Mouse (Mus musculus): Measurements from ENCODE around the gene Btn1a1. TPM values are rescaled to one million over a fixed set of nuclear protein-coding genes. Genes with fewer than 3 reads are reported as not detected.

Gene Btn1a1
- polyA plus RNA-seq, 1 experiment from 2014 or later: 0.96 TPM

DNA sequence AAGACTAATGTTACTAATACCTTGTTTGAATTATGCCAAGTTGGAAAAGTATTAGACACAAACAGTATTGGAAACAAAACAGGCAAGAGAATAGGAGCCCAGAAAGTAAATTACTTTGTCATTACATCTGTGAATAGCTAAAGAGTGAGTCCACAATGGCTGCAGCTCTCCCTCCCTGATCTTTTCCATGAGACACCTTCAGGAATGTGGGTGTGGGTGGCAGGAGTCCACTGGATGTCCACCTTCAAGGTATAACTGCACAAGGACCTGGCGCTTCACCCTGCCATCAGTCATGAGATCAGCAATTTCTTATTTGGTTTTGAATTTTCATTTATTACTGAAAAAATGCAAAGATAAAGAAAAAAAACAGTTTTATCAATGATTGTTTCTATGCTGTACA, 605 bp upstream of the Btn1a1 start:
- Histone ChIP-seq H3K4me2 (ENCODE audit: low read depth, low read length) (peak overlapping the region; percentile 89; the same call in 1 of the 2 replicates), H3K9me3 (ENCODE audit: low read length) (no peaks in the 10 kb centered on the region), H3K9ac (replicated peaks) (no peak overlapping the region), H3K27me3 (ENCODE audit: insufficient read depth, low read length) (no peaks in the 10 kb centered on the region), H3K36me3 (replicated peaks; ENCODE audit: insufficient read depth, low read length) (no peaks in the 10 kb centered on the region), H3K27ac (ENCODE audit: low read depth) (no peak overlapping the region), H3K4me1 (ENCODE audit: insufficient read depth) (peaks cover 22% of the 10 kb centered on the region), H3K4me3 (ENCODE audit: low read depth, low read length) (peak overlapping the region; percentile 63; the same call in 1 of the 2 replicates)
- 72% methylated on average over 1 of the region's 1 CpGs for WGBS (ENCODE audit: insufficient replicate concordance)
- ATAC-seq: no peak
- TF ChIP-seq CTCF (IDR thresholded peaks at IDR 0.05; ENCODE audit: low read depth) (no peak), EP300 (IDR thresholded peaks at IDR 0.05; ENCODE audit: low read depth) (no peak)
- no peak for DNase-seq

DNA sequence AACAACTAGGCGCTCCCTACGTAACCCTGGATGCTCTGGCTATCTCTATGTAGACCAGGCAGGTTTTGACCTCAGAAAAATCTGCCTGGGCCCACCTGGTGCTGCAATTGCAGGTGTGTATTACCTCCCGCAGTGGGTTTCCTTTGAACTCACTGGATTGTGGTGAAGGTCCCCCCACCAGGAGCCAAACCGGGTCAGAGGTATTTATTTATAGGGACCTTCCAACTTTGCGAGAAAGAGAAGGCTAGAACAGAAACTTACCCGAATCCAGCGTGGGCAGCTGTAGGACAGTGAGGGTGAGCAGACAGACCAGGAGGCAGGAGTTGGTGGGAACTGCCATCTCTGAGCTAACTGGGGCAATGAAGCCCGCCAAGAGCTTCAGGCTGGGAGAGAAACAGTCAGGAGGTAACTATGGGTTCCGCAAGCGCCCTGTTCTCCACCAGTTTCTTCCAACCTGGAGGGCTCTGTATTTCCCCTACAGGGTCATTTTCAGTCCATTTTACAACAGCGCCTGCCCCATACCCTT, 797 bp downstream of the Btn1a1 start:
- DNase-seq (peak; percentile 26), ATAC-seq (0 out of 2 replicates have a peak, but pooled peaks have one; percentile 14)
- peak overlapping the region; percentile 74 for H3K9ac ChIP-seq (replicated peaks)
- H3K4me3 ChIP-seq (ENCODE audit: low read depth, low read length): peak overlapping the region; percentile 63
- 3% methylated on average over 11 of the region's 11 CpGs for WGBS (ENCODE audit: insufficient replicate concordance)
- peak overlapping the region; percentile 44; the same call in 1 of the 2 replicates for H3K27ac ChIP-seq (ENCODE audit: low read depth)
- no peaks in the 10 kb centered on the region for H3K36me3 ChIP-seq (replicated peaks; ENCODE audit: insufficient read depth, low read length)
- no peaks in the 10 kb centered on the region for H3K9me3 ChIP-seq (ENCODE audit: low read length)
- TF ChIP-seq EP300 (IDR thresholded peaks at IDR 0.05; ENCODE audit: low read depth): no peak
- TF ChIP-seq CTCF (IDR thresholded peaks at IDR 0.05; ENCODE audit: low read depth): no peak
- H3K4me2 ChIP-seq (ENCODE audit: low read depth, low read length): peak overlapping the region; percentile 89
- peaks cover 28% of the 10 kb centered on the region for H3K4me1 ChIP-seq (ENCODE audit: insufficient read depth)
- H3K27me3 ChIP-seq (ENCODE audit: insufficient read depth, low read length): no peaks in the 10 kb centered on the region

DNA sequence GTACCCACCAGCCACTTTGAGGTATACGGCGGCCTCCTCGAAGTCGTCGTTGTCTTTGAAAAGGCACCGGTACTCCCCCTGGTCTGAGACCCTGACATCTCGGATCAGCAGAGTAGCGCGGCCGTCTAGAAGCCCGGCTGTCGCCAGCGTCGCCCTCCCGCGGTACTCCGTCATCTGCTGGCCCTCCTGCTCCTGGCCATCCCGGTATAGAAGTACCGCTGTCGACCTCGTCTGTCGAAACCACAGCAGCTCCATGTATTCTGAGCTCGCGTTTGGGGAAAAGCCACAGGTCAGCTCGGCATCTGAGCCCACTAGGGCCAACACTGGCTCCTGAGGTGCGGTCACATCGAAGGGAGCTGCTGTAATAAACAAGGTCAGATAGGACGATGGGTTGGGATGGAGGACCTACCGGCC, 1.5 kb downstream of the Btn1a1 start:
- no peak for TF ChIP-seq EP300 (IDR thresholded peaks at IDR 0.05; ENCODE audit: low read depth)
- TF ChIP-seq CTCF (IDR thresholded peaks at IDR 0.05; ENCODE audit: low read depth): no peak
- Histone ChIP-seq H3K27me3 (ENCODE audit: insufficient read depth, low read length) (no peaks in the 10 kb centered on the region), H3K4me2 (ENCODE audit: low read depth, low read length) (peak overlapping the region; percentile 89), H3K9me3 (ENCODE audit: low read length) (no peaks in the 10 kb centered on the region), H3K36me3 (replicated peaks; ENCODE audit: insufficient read depth, low read length) (no peaks in the 10 kb centered on the region), H3K27ac (ENCODE audit: low read depth) (peak overlapping the region; percentile 44; the same call in 1 of the 2 replicates), H3K4me1 (ENCODE audit: insufficient read depth) (peaks cover 33% of the 10 kb centered on the region), H3K4me3 (ENCODE audit: low read depth, low read length) (peak overlapping the region; percentile 63), H3K9ac (replicated peaks) (peak overlapping the region; percentile 74)
- peak; percentile 22 for ATAC-seq
- peak; percentile 61 for DNase-seq
- under 1% methylated on average over 29 of the region's 29 CpGs for WGBS (ENCODE audit: insufficient replicate concordance)

DNA sequence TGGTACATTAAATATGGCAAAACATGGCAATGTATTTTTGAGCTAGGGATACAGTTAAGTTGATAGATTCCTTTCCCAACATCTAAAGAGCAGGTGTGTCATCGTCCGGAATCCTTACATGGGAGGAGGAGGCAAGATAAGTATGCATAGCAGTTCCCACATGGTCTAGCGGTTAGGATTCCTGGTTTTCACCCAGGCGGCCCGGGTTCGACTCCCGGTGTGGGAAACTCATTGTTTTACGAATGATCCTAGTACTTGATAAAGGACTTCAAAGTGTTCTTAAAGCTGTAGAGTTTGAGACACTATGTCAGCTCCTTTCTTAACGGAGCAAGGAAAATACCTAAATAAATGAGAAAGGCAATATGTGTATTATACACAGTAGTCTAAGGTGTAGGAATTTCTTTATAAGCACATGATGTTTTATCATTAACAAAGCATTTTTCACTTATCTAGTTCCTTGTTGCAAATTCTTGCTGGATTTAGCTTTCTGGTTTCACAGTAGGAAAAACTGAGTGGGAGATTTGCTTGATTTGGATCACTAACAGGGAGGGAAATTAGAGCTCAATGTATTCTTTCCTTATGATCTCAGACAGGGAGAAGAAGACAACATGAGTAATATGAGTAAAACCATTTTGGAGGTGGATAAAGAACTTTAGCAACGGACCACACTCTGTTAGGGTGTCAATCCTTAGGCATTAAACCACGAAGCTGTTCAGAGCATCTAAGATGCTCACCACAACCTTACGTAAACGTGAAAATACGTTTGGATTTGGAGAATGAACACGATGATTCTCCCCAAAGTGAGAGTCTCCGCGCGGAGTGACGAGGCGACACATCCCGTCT, 2.1 kb downstream of the Btn1a1 start:
- peak; percentile 20 for ATAC-seq
- H3K36me3 ChIP-seq (replicated peaks; ENCODE audit: insufficient read depth, low read length): no peaks in the 10 kb centered on the region
- TF ChIP-seq EP300 (IDR thresholded peaks at IDR 0.05; ENCODE audit: low read depth) (no peak), CTCF (IDR thresholded peaks at IDR 0.05; ENCODE audit: low read depth) (no peak)
- peak; percentile 82 for DNase-seq
- H3K9me3 ChIP-seq (ENCODE audit: low read length): no peaks in the 10 kb centered on the region
- peak overlapping the region; percentile 63 for H3K4me3 ChIP-seq (ENCODE audit: low read depth, low read length)
- no peaks in the 10 kb centered on the region for H3K27me3 ChIP-seq (ENCODE audit: insufficient read depth, low read length)
- peak overlapping the region; percentile 89 for H3K4me2 ChIP-seq (ENCODE audit: low read depth, low read length)
- peaks cover 37% of the 10 kb centered on the region for H3K4me1 ChIP-seq (ENCODE audit: insufficient read depth)
- peak overlapping the region; percentile 44; the same call in 1 of the 2 replicates for H3K27ac ChIP-seq (ENCODE audit: low read depth)
- peak overlapping the region; percentile 74 for H3K9ac ChIP-seq (replicated peaks)
- under 1% methylated on average over 21 of the region's 21 CpGs for WGBS (ENCODE audit: insufficient replicate concordance)

DNA sequence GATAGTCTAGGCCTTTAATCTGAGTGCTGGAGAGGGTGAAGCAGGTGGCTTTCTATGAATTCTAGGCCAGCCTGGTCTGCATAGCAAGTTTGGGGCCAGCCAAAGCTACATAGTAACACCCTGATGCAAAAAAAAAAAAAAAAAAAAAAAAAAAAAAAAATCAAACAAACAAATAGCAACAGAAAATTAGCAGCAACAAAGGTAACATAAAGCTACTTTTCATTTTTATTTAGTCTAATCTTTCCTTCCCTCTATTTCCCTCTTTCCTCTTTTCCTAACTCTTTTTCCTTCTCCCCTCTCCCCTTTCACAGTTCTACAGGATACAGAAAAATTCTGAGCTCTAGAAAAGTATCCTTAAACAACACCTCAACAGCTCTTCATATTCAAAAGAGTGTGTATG, 3.0 kb downstream of the Btn1a1 start:
- no peak for DNase-seq
- Histone ChIP-seq H3K9ac (replicated peaks) (no peak overlapping the region), H3K4me3 (ENCODE audit: low read depth, low read length) (no peak overlapping the region), H3K4me1 (ENCODE audit: insufficient read depth) (peaks cover 43% of the 10 kb centered on the region), H3K27me3 (ENCODE audit: insufficient read depth, low read length) (no peaks in the 10 kb centered on the region), H3K36me3 (replicated peaks; ENCODE audit: insufficient read depth, low read length) (no peaks in the 10 kb centered on the region), H3K9me3 (ENCODE audit: low read length) (no peaks in the 10 kb centered on the region), H3K4me2 (ENCODE audit: low read depth, low read length) (no peak overlapping the region), H3K27ac (ENCODE audit: low read depth) (no peak overlapping the region)
- no peak for ATAC-seq
- no peak for TF ChIP-seq CTCF (IDR thresholded peaks at IDR 0.05; ENCODE audit: low read depth)
- no peak for TF ChIP-seq EP300 (IDR thresholded peaks at IDR 0.05; ENCODE audit: low read depth)

DNA sequence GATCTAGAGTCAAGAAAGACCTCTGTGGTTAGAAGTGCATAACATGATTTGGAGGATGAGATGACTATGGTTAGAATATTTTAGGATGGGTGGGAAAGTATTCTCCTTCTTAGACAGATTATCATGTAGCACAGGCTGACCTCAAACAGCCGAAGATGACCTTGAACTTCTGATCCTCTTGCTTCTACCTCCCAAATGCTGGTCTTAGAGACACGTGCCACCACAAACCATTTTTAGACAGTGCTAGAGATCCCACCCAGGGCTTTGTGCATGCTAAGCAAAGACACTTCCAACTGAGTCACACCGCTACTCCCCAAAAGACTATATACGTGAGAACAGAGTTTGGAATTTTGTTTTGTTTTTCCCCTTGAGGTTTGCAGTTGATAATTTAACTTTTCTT, 3.6 kb downstream of the Btn1a1 start:
- Histone ChIP-seq H3K27me3 (ENCODE audit: insufficient read depth, low read length) (no peaks in the 10 kb centered on the region), H3K4me1 (ENCODE audit: insufficient read depth) (peaks cover 42% of the 10 kb centered on the region), H3K4me3 (ENCODE audit: low read depth, low read length) (no peak overlapping the region), H3K9ac (replicated peaks) (no peak overlapping the region), H3K4me2 (ENCODE audit: low read depth, low read length) (no peak overlapping the region), H3K9me3 (ENCODE audit: low read length) (no peaks in the 10 kb centered on the region), H3K36me3 (replicated peaks; ENCODE audit: insufficient read depth, low read length) (no peaks in the 10 kb centered on the region), H3K27ac (ENCODE audit: low read depth) (no peak overlapping the region)
- no peak for DNase-seq
- 81% methylated on average over 4 of the region's 4 CpGs for WGBS (ENCODE audit: insufficient replicate concordance)
- ATAC-seq: no peak
- TF ChIP-seq CTCF (IDR thresholded peaks at IDR 0.05; ENCODE audit: low read depth) (no peak), EP300 (IDR thresholded peaks at IDR 0.05; ENCODE audit: low read depth) (no peak)
